Mouse (Mus musculus) heart, adult 9 months (tissue): ENCODE data around the gene Snd1.

Experiments used
- DNase-seq, 2 experiments: peaks; one replicate each; pipeline ENCODE4 v3.0.0; 2022; ENCODE audit warnings: low spot score in 2 of 2

The Snd1 gene

GRCm38 (mm10) chr6:28706108-28706975 lies 231.4 kb downstream of the Snd1 start:
- DNase-seq: no peak

DNA sequence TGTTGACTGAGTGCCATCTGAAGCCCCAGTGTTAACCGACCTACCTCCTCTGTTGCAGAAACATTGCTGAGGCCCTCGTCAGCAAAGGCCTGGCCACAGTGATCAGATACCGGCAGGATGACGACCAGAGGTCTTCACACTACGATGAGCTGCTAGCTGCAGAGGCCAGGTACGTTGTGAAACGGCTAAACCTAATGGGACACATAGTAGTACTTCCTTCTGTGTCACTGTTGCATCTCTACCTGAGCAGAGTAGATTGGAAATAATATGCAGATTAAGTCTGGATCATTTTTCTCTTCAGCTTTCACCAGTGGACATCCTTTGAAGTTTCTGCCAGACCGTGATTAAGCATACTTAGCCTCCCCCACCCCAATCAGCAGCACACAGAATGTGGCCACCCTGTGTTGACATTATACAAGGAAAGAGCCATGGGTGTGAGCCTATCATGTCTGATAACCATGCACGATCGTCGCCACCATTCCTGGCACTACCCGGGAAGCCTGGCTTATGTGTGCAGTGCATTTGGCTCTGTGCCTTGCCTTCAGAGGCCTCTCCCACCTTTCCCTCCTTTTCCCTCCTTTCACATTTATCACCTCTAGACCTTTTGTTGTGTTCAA lies 232.1 kb downstream of the Snd1 start:
- peak in 1 of 2 experiments; percentile 11 for DNase-seq

GRCm38 (mm10) chr6:28710035-28710434 lies 235.1 kb downstream of the Snd1 start:
- no peak for DNase-seq

DNA sequence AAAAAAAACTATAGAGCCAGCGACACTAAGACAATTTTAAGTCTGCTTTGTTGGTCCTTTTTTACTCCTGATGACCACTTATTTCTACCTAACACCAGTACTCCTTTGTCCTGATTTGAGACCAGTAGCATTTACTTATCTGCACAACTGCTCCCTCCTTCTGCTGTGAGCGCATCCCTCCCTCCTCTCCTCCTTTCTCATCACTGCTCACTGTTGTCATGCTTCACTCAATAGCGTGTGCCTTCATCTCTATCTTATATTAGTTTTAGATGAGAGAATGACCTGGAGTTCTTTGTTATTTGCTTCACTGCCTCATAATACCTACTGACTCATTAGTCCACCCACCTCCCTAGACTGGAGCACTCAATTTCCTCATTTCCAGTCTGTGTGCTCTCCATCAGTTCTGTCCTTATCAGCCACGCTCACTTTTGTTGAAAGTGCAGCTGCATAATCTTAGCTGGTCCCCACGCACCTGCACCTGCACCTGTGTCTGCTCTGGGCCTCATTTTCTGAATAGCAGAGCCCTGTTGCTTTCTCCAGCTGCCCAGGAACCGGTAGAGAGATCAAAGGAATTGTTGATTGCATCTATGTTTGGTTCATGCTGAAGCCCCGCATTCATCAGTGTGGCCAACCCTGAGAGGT lies 242.4 kb downstream of the Snd1 start:
- DNase-seq: no peak

DNA sequence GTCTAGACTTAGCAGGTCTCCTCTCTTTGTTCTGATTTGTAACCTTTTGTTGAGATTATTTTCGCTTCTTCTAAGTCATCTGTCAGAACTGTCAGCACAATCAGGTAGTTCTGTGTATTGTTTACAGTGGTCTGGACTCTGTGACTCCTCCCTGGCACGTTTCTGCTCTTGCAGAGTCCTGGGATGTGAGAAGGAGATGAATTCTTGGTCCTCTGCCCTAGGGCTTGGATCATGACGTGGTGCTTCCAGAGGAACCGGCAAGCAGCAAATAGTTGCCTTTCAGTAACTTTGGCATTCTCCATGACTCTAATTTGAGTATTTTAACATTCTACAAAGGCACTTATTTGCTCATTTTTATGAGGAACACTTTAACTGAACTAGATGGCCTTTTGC lies 242.9 kb downstream of the Snd1 start:
- DNase-seq: no peak

- no peak for DNase-seq
These were observed 245.6 kb downstream of the Snd1 start for GRCm38 (mm10) chr6:28720391-28721171.

- no peak for DNase-seq
These were observed 248.1 kb downstream of the Snd1 start for GRCm38 (mm10) chr6:28723059-28723458.

DNA sequence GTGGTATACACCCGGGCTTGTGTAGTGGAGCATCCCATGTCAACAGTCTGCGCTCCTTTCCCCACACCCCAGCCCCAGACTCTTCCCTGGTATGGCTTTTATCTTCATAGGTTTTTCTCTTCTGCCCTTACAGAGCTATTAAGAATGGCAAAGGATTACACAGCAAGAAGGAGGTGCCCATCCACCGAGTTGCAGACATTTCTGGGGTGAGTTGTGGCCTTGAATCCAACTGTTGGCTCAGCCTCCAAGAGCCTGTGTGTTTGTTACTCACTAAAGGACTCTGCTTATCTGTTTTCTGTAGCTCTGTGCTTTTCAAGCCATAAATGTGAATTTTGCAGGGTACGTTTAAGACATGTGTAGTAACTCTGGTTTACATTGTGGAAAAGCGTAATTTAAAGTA lies 249.8 kb downstream of the Snd1 start:
- DNase-seq: no peak

GRCm38 (mm10) chr6:28729236-28729635 lies 254.3 kb downstream of the Snd1 start:
- no peak for DNase-seq

DNA sequence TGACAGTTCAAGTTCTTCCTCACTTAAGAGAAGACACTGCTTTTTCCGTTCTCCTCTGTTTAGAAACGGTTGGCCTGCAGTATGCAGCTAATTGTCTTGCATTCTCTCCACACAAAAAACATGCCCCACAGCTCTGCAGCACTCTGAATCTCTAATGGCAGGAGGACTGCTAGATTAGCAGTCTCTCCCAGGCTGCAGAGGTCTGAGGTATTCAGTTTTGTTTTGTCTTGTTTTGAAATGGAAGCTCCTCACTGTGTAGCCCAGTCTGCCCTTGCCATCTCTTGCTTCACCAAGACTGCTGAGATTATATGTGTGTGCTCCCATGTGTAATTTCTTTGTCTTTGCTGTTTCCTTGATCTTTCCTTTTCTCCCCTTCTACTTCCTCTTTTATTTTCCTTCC lies 254.7 kb downstream of the Snd1 start:
- DNase-seq: no peak

DNA sequence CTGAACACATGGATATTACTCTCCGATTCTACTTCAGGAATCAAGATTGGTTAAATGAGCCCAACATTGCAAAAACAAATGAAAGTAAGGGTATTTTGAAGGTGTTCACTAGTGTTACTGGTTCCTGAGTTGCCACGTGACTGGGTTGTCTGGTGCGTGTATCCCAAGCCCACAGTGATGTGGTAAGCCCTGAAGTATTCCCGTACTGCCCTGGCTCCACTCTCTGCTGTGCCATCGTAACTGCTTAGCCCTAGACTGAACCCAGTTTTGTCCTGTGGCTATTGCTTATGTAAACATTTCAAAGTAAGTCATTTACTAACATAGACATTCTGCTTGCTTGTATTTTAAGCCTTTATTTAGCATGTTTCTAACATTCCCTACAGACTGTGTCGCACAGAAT lies 256.3 kb downstream of the Snd1 start:
- DNase-seq: no peak

DNA sequence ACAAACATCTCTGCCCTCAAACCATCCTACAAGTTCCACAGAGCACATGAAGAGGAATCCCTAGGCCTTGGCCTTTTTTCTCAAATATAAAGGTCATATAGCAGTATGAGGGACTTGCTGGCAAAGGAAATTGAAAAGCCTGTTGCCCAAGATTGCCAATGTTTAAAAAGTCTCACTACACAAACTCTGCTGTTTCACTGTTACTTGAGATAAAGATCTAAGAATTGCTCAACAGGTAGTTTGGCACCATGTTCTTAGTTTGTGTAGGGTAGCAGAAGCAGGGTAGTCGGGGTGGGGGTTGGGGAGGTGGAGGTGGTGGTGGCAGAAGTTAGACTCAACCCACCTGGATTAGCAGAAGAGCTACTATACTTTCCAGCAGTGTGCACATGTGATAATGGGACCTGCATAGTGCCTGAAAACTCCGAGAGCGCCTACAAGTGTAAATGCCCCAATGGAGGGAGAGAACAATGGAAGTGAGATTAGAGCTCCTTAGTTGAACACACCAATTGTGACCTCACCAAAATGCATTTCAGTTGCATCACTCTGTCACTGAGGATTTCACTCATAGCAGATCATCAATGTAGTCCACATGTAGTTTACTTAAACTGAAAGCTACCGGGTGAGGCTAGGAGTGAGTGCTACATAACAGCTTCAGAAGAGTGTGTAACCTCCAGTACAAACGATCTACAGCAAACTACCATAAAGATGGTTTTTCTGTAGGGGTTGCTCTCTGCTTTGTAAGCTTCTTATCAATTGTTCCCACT lies 259.1 kb downstream of the Snd1 start:
- DNase-seq: no peak

DNA sequence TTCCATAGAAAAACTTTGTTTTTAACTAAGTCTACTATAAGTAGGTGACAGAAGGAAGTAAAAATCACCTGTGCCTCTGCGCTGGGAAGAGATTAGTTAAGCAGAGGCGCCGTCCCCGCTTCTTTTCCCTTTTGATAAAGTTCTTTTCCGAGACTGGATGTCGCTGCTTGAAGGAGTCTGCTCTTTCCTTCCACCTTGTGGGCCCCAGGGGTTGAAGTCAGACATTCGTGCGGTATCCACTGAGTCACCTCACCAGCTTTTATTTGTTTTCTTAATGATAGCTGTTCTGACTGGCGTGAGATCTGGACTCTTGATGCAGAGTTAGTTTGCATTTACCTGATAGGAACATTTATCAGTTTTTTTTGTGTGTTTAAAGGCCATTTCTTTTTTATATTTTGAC lies 260.2 kb downstream of the Snd1 start:
- DNase-seq: no peak

- no peak for DNase-seq
These were observed 261.7 kb downstream of the Snd1 start for GRCm38 (mm10) chr6:28736665-28737064.

DNA sequence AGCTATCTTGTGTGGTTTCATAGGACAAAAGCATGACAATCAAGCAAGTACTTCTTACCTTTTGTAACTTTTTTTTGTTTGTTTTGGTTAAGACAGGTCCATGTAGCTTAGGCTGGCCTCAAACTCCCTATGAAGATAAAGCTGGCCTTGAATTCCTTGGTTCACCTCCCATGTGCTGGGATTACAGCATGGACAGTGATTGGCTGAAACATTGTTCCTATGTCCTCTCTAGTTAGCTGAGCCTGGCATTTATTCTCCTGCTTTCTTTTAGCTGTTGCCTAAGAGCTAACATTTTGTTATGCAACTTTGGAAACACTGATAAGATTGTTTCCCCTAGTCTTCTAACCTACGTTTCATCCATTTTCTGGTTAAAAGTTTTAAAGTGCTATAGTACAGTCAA lies 262.7 kb downstream of the Snd1 start:
- DNase-seq: peak in 1 of 2 experiments; percentile 5

GRCm38 (mm10) chr6:28743586-28743985 lies 268.6 kb downstream of the Snd1 start:
- no peak for DNase-seq

DNA sequence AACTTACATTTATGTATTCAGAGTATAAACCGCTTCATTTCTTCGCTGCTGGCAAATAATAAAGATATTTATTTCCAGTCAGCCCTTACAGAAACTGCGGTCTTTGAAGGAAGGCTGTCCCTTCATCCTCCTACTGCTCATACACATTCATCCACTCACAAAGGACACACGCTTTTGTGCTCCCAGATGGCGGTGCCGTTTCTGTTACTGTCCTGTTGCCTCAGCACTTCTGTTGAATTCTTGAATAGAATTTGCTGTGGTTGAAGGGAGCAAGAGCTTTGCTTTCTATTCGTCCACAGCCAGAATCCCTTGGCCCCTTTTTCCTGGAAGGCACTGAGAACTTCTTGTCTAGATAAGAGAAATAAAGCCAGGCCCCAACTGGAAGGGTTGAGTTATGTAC lies 270.9 kb downstream of the Snd1 start:
- no peak for DNase-seq

DNA sequence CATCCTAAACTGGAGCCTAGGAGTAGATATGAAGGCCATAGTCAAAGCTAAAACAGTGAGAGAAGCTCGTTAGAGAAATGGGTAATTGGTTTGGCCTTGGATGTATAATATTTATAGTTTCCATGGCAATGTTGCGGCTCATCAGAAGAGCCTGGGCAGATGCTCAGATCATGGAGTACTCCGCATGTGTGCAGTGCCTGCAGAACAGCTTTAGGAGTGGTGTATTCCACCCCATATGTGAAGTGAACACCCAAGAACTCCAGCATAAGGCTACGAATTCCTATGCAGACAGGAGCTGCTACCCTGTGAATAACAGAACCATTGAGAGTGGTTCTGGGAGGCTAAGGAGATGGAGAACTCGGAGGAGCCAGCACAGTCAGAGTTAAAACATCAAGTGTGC lies 272.1 kb downstream of the Snd1 start:
- no peak for DNase-seq

DNA sequence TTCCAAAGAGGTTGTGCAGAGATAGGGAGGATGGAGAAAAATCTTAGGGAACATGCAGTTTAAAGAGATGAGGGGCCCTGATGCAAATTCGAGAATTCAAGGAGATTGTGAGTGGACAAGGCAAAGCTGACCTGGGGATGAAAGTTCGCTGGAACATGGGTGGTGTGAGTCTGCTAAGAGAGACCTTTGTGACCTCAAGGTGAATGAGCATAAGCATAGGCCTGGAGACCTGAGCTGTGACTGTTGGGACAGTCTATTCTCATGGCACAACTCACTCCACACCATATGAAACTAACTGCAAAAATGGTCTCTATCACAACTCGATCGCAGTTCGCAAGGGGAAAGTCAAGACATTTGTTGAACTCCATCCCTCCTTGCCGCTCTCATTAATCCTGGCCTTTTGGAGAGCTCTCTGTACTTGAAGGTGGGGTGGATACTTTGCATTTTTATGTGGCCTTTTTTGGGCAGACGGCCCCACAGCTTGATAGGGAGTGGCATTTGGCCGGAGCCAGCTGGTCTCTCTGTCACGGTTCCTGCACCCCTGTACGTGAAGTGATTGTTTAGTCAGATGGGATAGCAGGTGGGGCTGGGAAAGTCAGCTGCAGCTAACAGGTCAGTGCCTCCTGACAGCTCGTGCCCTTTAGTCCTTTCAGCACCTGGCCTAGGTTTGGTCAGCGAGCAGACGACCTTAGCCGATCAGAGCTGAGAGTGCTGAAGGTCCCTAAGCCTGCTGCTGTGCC lies 273.2 kb downstream of the Snd1 start:
- no peak for DNase-seq

DNA sequence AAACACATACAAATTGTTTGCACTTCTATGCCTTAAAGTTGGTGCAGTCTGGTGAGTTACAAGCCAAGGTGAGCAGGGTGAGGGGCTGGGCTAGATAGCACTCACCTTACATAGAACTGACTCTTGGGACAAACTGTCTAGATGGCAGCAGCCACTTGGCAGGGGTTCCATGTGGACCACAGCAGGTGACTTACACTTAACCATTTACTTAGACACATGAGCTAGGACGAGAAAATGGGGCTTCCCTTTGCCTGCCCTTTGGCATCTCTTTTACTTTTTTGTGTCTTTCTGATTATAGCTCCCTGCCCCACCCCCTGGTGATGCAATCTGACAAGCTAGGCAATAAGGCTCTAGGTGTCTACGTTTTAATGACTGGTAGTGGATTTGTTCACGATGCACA lies 274.3 kb downstream of the Snd1 start:
- DNase-seq: no peak

GRCm38 (mm10) chr6:28751186-28751585 lies 276.2 kb downstream of the Snd1 start:
- no peak for DNase-seq
